Mouse (Mus musculus): ENCODE measurements around the gene Whrn. TPM values are rescaled to one million over a fixed set of nuclear protein-coding genes. Genes with fewer than 3 reads are reported as not detected.

Whrn gene
- total and polyA plus RNA-seq, 2 experiments from 2014 or later = 1.7 to 5.5 TPM

DNA sequence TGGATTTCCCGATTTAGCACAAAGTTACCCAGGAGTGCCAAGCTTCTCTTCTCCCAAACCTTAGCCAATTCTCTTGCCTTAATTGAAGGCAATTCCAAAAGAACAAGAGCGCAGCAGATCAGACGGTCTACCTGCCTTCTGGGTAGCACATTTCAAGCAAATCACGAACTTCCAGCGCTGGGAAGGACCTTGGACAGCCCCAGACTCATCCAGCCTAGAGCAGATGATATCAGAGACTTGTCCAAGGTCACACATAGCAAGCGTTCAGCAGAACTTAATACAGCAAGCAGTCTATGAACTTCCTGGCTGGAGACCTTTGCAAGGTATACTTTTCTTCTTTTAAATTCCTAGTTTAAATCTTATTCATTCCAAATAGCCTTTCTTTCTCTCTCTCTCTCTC, 4.3 kb downstream of the Whrn start:
- no peak for DNase-seq (ENCODE audit: low spot score)
- Histone ChIP-seq H3K36me3 (replicated peaks; ENCODE audit: control insufficient read depth, insufficient read depth, low read length) (no peaks in the 10 kb centered on the region), H3K9me3 (replicated peaks; ENCODE audit: control insufficient read depth, low read length) (no peaks in the 10 kb centered on the region), H3K27me3 (ENCODE audit: control insufficient read depth, insufficient read depth, low read length) (peaks cover 26% of the 10 kb centered on the region), H3K4me1 (ENCODE audit: control insufficient read depth, insufficient read depth) (0 out of 2 replicates have a peak, but pooled peaks cover 9% of the 10 kb centered on the region), H3K4me3 (ENCODE audit: low read depth, low read length) (no peak overlapping the region), H3K27ac (ENCODE audit: low read depth) (no peak overlapping the region), H3K9ac (replicated peaks; ENCODE audit: low read depth, low read length) (no peak overlapping the region), H3K4me2 (ENCODE audit: low read depth, low read length) (no peak overlapping the region)
- no peak for TF ChIP-seq CTCF (IDR thresholded peaks at IDR 0.05; ENCODE audit: low read depth)
- TF ChIP-seq EP300 (IDR thresholded peaks at IDR 0.05; ENCODE audit: low read depth) = no peak
- no peak for ATAC-seq (ENCODE audit: insufficient read depth, low read depth)
- WGBS = 71% methylated on average over 6 of the region's 6 CpGs

DNA sequence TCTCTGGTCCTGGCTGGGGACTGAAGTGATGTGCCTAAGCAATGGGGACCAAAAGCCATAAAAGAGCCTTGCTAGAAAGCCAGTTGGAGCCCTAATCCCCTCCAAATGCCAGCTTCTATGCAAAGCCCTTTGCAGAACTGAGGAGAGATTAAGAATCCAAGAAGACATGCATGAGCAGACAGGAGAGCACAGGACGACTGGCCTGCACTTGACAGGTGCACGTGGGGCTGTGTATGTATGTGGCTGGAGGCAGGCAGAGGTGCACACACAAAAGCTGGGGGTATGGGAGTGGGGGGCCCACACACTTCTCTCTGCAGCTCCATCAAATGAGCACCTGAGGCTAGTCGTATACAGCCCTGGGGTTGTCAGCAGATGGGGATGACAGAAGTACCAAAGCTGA, 5.6 kb downstream of the Whrn start:
- Histone ChIP-seq H3K27me3 (ENCODE audit: control insufficient read depth, insufficient read depth, low read length) (peaks cover 22% of the 10 kb centered on the region), H3K9ac (replicated peaks; ENCODE audit: low read depth, low read length) (no peak overlapping the region), H3K4me1 (ENCODE audit: control insufficient read depth, insufficient read depth) (0 out of 2 replicates have a peak, but pooled peaks cover 8% of the 10 kb centered on the region), H3K27ac (ENCODE audit: low read depth) (no peak overlapping the region), H3K36me3 (replicated peaks; ENCODE audit: control insufficient read depth, insufficient read depth, low read length) (no peaks in the 10 kb centered on the region), H3K9me3 (replicated peaks; ENCODE audit: control insufficient read depth, low read length) (no peaks in the 10 kb centered on the region), H3K4me3 (ENCODE audit: low read depth, low read length) (no peak overlapping the region), H3K4me2 (ENCODE audit: low read depth, low read length) (no peak overlapping the region)
- no peak for DNase-seq (ENCODE audit: low spot score)
- ATAC-seq (ENCODE audit: insufficient read depth, low read depth) = no peak
- WGBS = 63% methylated on average over 3 of the region's 3 CpGs
- TF ChIP-seq EP300 (IDR thresholded peaks at IDR 0.05; ENCODE audit: low read depth) (no peak), CTCF (IDR thresholded peaks at IDR 0.05; ENCODE audit: low read depth) (no peak)

GRCm38 (mm10) chr4:63489676-63490075, 6.1 kb downstream of the Whrn start:
- H3K4me1 ChIP-seq (ENCODE audit: control insufficient read depth, insufficient read depth) = 0 out of 2 replicates have a peak, but pooled peaks cover 3% of the 10 kb centered on the region
- DNase-seq (ENCODE audit: low spot score) (no peak), ATAC-seq (ENCODE audit: insufficient read depth, low read depth) (no peak)
- H3K9me3 ChIP-seq (replicated peaks; ENCODE audit: control insufficient read depth, low read length) = no peaks in the 10 kb centered on the region
- TF ChIP-seq EP300 (IDR thresholded peaks at IDR 0.05; ENCODE audit: low read depth) (no peak), CTCF (IDR thresholded peaks at IDR 0.05; ENCODE audit: low read depth) (no peak)
- H3K9ac ChIP-seq (replicated peaks; ENCODE audit: low read depth, low read length) = no peak overlapping the region
- H3K27me3 ChIP-seq (ENCODE audit: control insufficient read depth, insufficient read depth, low read length) = peaks cover 17% of the 10 kb centered on the region
- no peak overlapping the region for H3K27ac ChIP-seq (ENCODE audit: low read depth)
- 86% methylated on average over 10 of the region's 10 CpGs for WGBS
- no peaks in the 10 kb centered on the region for H3K36me3 ChIP-seq (replicated peaks; ENCODE audit: control insufficient read depth, insufficient read depth, low read length)
- H3K4me3 ChIP-seq (ENCODE audit: low read depth, low read length) = no peak overlapping the region
- H3K4me2 ChIP-seq (ENCODE audit: low read depth, low read length) = no peak overlapping the region

- Histone ChIP-seq H3K9me3 (replicated peaks; ENCODE audit: control insufficient read depth, low read length) (no peaks in the 10 kb centered on the region), H3K4me2 (ENCODE audit: low read depth, low read length) (no peak overlapping the region), H3K27ac (ENCODE audit: low read depth) (no peak overlapping the region), H3K4me1 (ENCODE audit: control insufficient read depth, insufficient read depth) (no peaks in the 10 kb centered on the region), H3K27me3 (ENCODE audit: control insufficient read depth, insufficient read depth, low read length) (0 out of 2 replicates have a peak, but pooled peaks cover 4% of the 10 kb centered on the region), H3K4me3 (ENCODE audit: low read depth, low read length) (no peak overlapping the region), H3K36me3 (replicated peaks; ENCODE audit: control insufficient read depth, insufficient read depth, low read length) (no peaks in the 10 kb centered on the region), H3K9ac (replicated peaks; ENCODE audit: low read depth, low read length) (no peak overlapping the region)
- TF ChIP-seq CTCF (IDR thresholded peaks at IDR 0.05; ENCODE audit: low read depth) (no peak), EP300 (IDR thresholded peaks at IDR 0.05; ENCODE audit: low read depth) (no peak)
- DNase-seq (ENCODE audit: low spot score) = no peak
- no peak for ATAC-seq (ENCODE audit: insufficient read depth, low read depth)
- WGBS = 90% methylated on average over 2 of the region's 2 CpGs
Observed at GRCm38 (mm10) chr4:63487916-63488315, 7.9 kb downstream of the Whrn start.

DNA sequence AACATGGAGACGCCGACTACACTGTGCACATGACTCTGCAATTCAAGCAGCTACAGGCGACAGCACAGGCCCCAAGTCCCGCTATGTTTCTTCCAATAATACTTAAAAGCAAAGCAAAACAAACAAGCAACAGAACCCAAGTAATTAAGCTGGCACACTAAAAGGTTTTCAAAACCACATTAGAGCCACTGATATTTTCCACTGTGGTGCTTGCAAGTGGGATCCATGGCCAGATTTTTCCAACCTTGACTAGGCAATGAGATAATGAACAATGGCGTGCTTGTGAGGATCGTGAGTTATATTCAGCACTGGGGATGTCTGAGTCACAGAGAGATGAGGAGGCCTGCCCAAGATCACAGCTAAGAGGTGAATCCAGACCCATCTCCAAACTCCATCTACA, 8.5 kb downstream of the Whrn start:
- 80% methylated on average over 6 of the region's 6 CpGs for WGBS
- H3K4me1 ChIP-seq (ENCODE audit: control insufficient read depth, insufficient read depth) = no peaks in the 10 kb centered on the region
- no peak overlapping the region for H3K4me2 ChIP-seq (ENCODE audit: low read depth, low read length)

GRCm38 (mm10) chr4:63486523-63486922, 9.3 kb downstream of the Whrn start:
- ATAC-seq (ENCODE audit: insufficient read depth, low read depth) (no peak), DNase-seq (ENCODE audit: low spot score) (no peak)
- no peaks in the 10 kb centered on the region for H3K9me3 ChIP-seq (replicated peaks; ENCODE audit: control insufficient read depth, low read length)
- no peak overlapping the region for H3K9ac ChIP-seq (replicated peaks; ENCODE audit: low read depth, low read length)
- no peaks in the 10 kb centered on the region for H3K36me3 ChIP-seq (replicated peaks; ENCODE audit: control insufficient read depth, insufficient read depth, low read length)
- TF ChIP-seq CTCF (IDR thresholded peaks at IDR 0.05; ENCODE audit: low read depth) (no peak), EP300 (IDR thresholded peaks at IDR 0.05; ENCODE audit: low read depth) (no peak)
- H3K27ac ChIP-seq (ENCODE audit: low read depth) = no peak overlapping the region
- no peak overlapping the region for H3K4me3 ChIP-seq (ENCODE audit: low read depth, low read length)
- H3K4me2 ChIP-seq (ENCODE audit: low read depth, low read length) = no peak overlapping the region
- no peaks in the 10 kb centered on the region for H3K4me1 ChIP-seq (ENCODE audit: control insufficient read depth, insufficient read depth)
- 61% methylated on average over 4 of the region's 4 CpGs for WGBS
- H3K27me3 ChIP-seq (ENCODE audit: control insufficient read depth, insufficient read depth, low read length) = no peaks in the 10 kb centered on the region

More for the DNA sequence above, 8.5 kb downstream of the Whrn start:
- no peaks in the 10 kb centered on the region for H3K36me3 ChIP-seq (replicated peaks; ENCODE audit: control insufficient read depth, insufficient read depth, low read length)
- H3K27me3 ChIP-seq (ENCODE audit: control insufficient read depth, insufficient read depth, low read length) = no peaks in the 10 kb centered on the region
- no peak overlapping the region for H3K9ac ChIP-seq (replicated peaks; ENCODE audit: low read depth, low read length)
- H3K9me3 ChIP-seq (replicated peaks; ENCODE audit: control insufficient read depth, low read length) = no peaks in the 10 kb centered on the region
- H3K4me3 ChIP-seq (ENCODE audit: low read depth, low read length) = no peak overlapping the region
- DNase-seq (ENCODE audit: low spot score) (no peak), ATAC-seq (ENCODE audit: insufficient read depth, low read depth) (no peak)
- no peak overlapping the region for H3K27ac ChIP-seq (ENCODE audit: low read depth)
- no peak for TF ChIP-seq EP300 (IDR thresholded peaks at IDR 0.05; ENCODE audit: low read depth)
